Mouse (Mus musculus) heart, embryonic 14.5 days (tissue): ENCODE data around the gene Ubtd2. TPM values are rescaled to one million over a fixed set of nuclear protein-coding genes. Genes with fewer than 3 reads are reported as not detected.

ENCODE experiments used
- ATAC-seq: fragments of 200-750 bp; cut with Nextera tagmentation; 2 replicates; pipeline ENCODE4 v1.8.0; 2017; ENCODE audit warnings: low read depth, moderate TSS enrichment; ENCODE audit not compliant: insufficient number of reproducible peaks, insufficient read depth, low FRiP score
- H3K27ac ChIP-seq, 2 experiments: fragments of 200-500 bp in 1 of 2; fragments of 300-500 bp in 1 of 2; sonication (generic) in 1 of 2; replicated peaks in 1 of 2; 2 replicates each; pipeline ENCODE4 v1.5.1; 2012 to 2014; ENCODE audit warnings: low read depth in 2 of 2, low read length in 2 of 2, control low read depth in 1 of 2, mild to moderate bottlenecking in 1 of 2, mixed read lengths in 1 of 2; ENCODE audit not compliant: control insufficient read depth in 1 of 2, insufficient read depth in 1 of 2
- H3K27me3 ChIP-seq: fragments of 300-500 bp; sonication (generic); 2 replicates; pipeline ENCODE4 v1.6.1; 2014; ENCODE audit warnings: mild to moderate bottlenecking, low read length, control low read depth; ENCODE audit not compliant: control insufficient read depth, insufficient read depth
- H3K36me3 ChIP-seq: fragments of 300-500 bp; sonication (generic); 2 replicates; pipeline ENCODE4 v1.6.1; 2014; ENCODE audit warnings: mild to moderate bottlenecking, control low read depth, low read length, mixed read lengths; ENCODE audit not compliant: control insufficient read depth, insufficient read depth
- H3K4me1 ChIP-seq, 2 experiments: fragments of 200-500 bp in 1 of 2; fragments of 300-500 bp in 1 of 2; sonication (generic) in 1 of 2; 2 replicates each; pipeline ENCODE4 v1.6.1; 2012 to 2014; ENCODE audit warnings: low read length in 2 of 2, control low read depth in 1 of 2, mixed read lengths in 1 of 2; ENCODE audit not compliant: control insufficient read depth in 2 of 2, insufficient read depth in 2 of 2
- H3K4me2 ChIP-seq: fragments of 300-500 bp; sonication (generic); 2 replicates; pipeline ENCODE4 v1.6.1; 2014; ENCODE audit warnings: mild to moderate bottlenecking, low read length
- H3K4me3 ChIP-seq, 2 experiments: fragments of 200-500 bp in 1 of 2; fragments of 300-500 bp in 1 of 2; sonication (generic) in 1 of 2; 2 replicates each; pipeline ENCODE4 v1.5.1; 2012 to 2014; ENCODE audit warnings: low read length in 2 of 2, mild to moderate bottlenecking in 2 of 2, control low read depth in 1 of 2, low read depth in 1 of 2, moderate library complexity in 1 of 2; ENCODE audit not compliant: control insufficient read depth in 1 of 2, insufficient read depth in 1 of 2
- H3K9ac ChIP-seq: fragments of 300-500 bp; sonication (generic); 2 replicates; pipeline ENCODE4 v1.6.1; 2014; ENCODE audit warnings: mild to moderate bottlenecking, low read length
- H3K9me3 ChIP-seq: fragments of 300-500 bp; sonication (generic); 2 replicates; pipeline ENCODE4 v1.6.1; 2016; ENCODE audit warnings: low read length, control low read depth; ENCODE audit not compliant: control insufficient read depth
- WGBS: fragments of 180-500 bp; shearing (Covaris S2); extraction: QIAGEN DNeasy Blood & Tissue Kit; methylation state at CpG from one replicate; pipeline ENCODE4 v1.1.7; 2014; 5-methylcytosine and 5-hydroxymethylcytosine counted together
- polyA plus RNA-seq: library from polyadenylated mRNA; unstranded; fragments of >200 nt; fragmentation: Nextera tagmentation; extraction: Ambion mirVana; gene quantifications from 2 replicates; pipeline ENCODE4 v1.2.1, GENCODE M21; 2014

The Ubtd2 gene
- polyA plus RNA-seq, 1 experiment from 2014 or later: 30.2 TPM

- Histone ChIP-seq H3K27ac (no peak overlapping the region), H3K4me2 (no peak overlapping the region), H3K9me3 (no peaks in the 10 kb centered on the region), H3K4me3 (no peak overlapping the region), H3K9ac (no peak overlapping the region), H3K36me3 (no peaks in the 10 kb centered on the region), H3K27me3 (no peaks in the 10 kb centered on the region), H3K4me1 (peaks cover 0 to 13% of the 10 kb centered on the region in 2 experiments; a peak in 2 of 4 replicates)
- no peak for ATAC-seq
- 58% methylated on average over 2 of the region's 2 CpGs for WGBS
Observed at GRCm38 (mm10) chr11:32464282-32464681, 9.1 kb downstream of the Ubtd2 start.

- H3K27me3 ChIP-seq: no peaks in the 10 kb centered on the region
- peaks cover 0 to 3% of the 10 kb centered on the region in 2 experiments; a peak in 1 of 4 replicates for H3K4me1 ChIP-seq
- H3K9ac ChIP-seq: no peak overlapping the region
- H3K4me3 ChIP-seq: no peak overlapping the region
- ATAC-seq: no peak
- no peaks in the 10 kb centered on the region for H3K36me3 ChIP-seq
- no peak overlapping the region for H3K27ac ChIP-seq
- WGBS: 67% methylated on average over 2 of the region's 2 CpGs
- no peak overlapping the region for H3K4me2 ChIP-seq
- no peaks in the 10 kb centered on the region for H3K9me3 ChIP-seq
Observed at GRCm38 (mm10) chr11:32471925-32472324, 16.8 kb downstream of the Ubtd2 start.

GRCm38 (mm10) chr11:32474725-32475124, 19.6 kb downstream of the Ubtd2 start:
- Histone ChIP-seq H3K4me2 (no peak overlapping the region), H3K9me3 (no peaks in the 10 kb centered on the region), H3K27ac (no peak overlapping the region), H3K4me1 (peaks cover 0 to 3% of the 10 kb centered on the region in 2 experiments; a peak in 1 of 4 replicates), H3K9ac (no peak overlapping the region), H3K4me3 (no peak overlapping the region), H3K27me3 (no peaks in the 10 kb centered on the region), H3K36me3 (no peaks in the 10 kb centered on the region)
- no peak for ATAC-seq
- 82% methylated on average over 3 of the region's 3 CpGs for WGBS

GRCm38 (mm10) chr11:32475487-32476236, 20.5 kb downstream of the Ubtd2 start:
- no peak overlapping the region for H3K4me2 ChIP-seq
- no peak overlapping the region for H3K9ac ChIP-seq
- no peaks in the 10 kb centered on the region for H3K9me3 ChIP-seq
- no peaks in the 10 kb centered on the region for H3K27me3 ChIP-seq
- peaks cover 0 to 3% of the 10 kb centered on the region in 2 experiments; a peak in 1 of 4 replicates for H3K4me1 ChIP-seq
- no peak for ATAC-seq
- H3K36me3 ChIP-seq: no peaks in the 10 kb centered on the region
- 79% methylated on average over 5 of the region's 5 CpGs for WGBS
- no peak overlapping the region for H3K4me3 ChIP-seq
- H3K27ac ChIP-seq: no peak overlapping the region

- no peak overlapping the region for H3K9ac ChIP-seq
- H3K9me3 ChIP-seq: no peaks in the 10 kb centered on the region
- ATAC-seq: no peak
- H3K4me1 ChIP-seq: peaks cover 0 to 4% of the 10 kb centered on the region in 2 experiments; a peak in 1 of 4 replicates
- no peaks in the 10 kb centered on the region for H3K36me3 ChIP-seq
- H3K4me3 ChIP-seq: no peak overlapping the region
- no peaks in the 10 kb centered on the region for H3K27me3 ChIP-seq
- H3K4me2 ChIP-seq: no peak overlapping the region
- H3K27ac ChIP-seq: no peak overlapping the region
- 72% methylated on average over 2 of the region's 2 CpGs for WGBS
Observed at GRCm38 (mm10) chr11:32481525-32481924, 26.4 kb downstream of the Ubtd2 start.

- 47% methylated on average over 3 of the region's 3 CpGs for WGBS
- H3K4me3 ChIP-seq: no peak overlapping the region
- no peak overlapping the region for H3K4me2 ChIP-seq
- H3K4me1 ChIP-seq: peaks cover 5 to 25% of the 10 kb centered on the region in 2 experiments
- H3K27ac ChIP-seq: no peak overlapping the region
- no peaks in the 10 kb centered on the region for H3K36me3 ChIP-seq
- H3K9me3 ChIP-seq: no peaks in the 10 kb centered on the region
- no peaks in the 10 kb centered on the region for H3K27me3 ChIP-seq
- no peak for ATAC-seq
- H3K9ac ChIP-seq: no peak overlapping the region
Observed at GRCm38 (mm10) chr11:32485290-32485689, 30.1 kb downstream of the Ubtd2 start.

GRCm38 (mm10) chr11:32486621-32487020, 31.5 kb downstream of the Ubtd2 start:
- Histone ChIP-seq H3K36me3 (no peaks in the 10 kb centered on the region), H3K9me3 (no peaks in the 10 kb centered on the region), H3K27ac (no peak overlapping the region; a peak in 1 of 4 replicates), H3K9ac (no peak overlapping the region), H3K4me1 (peaks cover 5 to 32% of the 10 kb centered on the region in 2 experiments), H3K4me3 (no peak overlapping the region), H3K27me3 (no peaks in the 10 kb centered on the region), H3K4me2 (no peak overlapping the region)
- 22% methylated on average over 3 of the region's 3 CpGs for WGBS
- ATAC-seq: no peak

- ATAC-seq: no peak
- 87% methylated on average over 3 of the region's 3 CpGs for WGBS
- no peak overlapping the region for H3K4me3 ChIP-seq
Observed at GRCm38 (mm10) chr11:32487501-32487900, 32.3 kb downstream of the Ubtd2 start.

More at GRCm38 (mm10) chr11:32487501-32487900, 32.3 kb downstream of the Ubtd2 start:
- no peak overlapping the region for H3K4me2 ChIP-seq
- no peaks in the 10 kb centered on the region for H3K27me3 ChIP-seq
- H3K4me1 ChIP-seq: peaks cover 5 to 32% of the 10 kb centered on the region in 2 experiments
- no peaks in the 10 kb centered on the region for H3K9me3 ChIP-seq
- H3K36me3 ChIP-seq: no peaks in the 10 kb centered on the region
- H3K9ac ChIP-seq: no peak overlapping the region
- H3K27ac ChIP-seq: no peak overlapping the region
